Mouse (Mus musculus) embryonic facial prominence, embryonic 15.5 days (tissue): Measurements from ENCODE around the gene Mta2. TPM values are rescaled to one million over a fixed set of nuclear protein-coding genes. Genes with fewer than 3 reads are reported as not detected.

Experiments used
- ATAC-seq: fragments of 200-750 bp; cut with Nextera tagmentation; 2 replicates; pipeline ENCODE4 v1.8.0; 2017; ENCODE audit warnings: low read depth, moderate TSS enrichment; ENCODE audit not compliant: insufficient number of reproducible peaks, low FRiP score, low TSS enrichment
- H3K27ac ChIP-seq: fragments of 300-500 bp; sonication (generic); replicated peaks from 2 replicates; pipeline ENCODE4 v1.5.1; 2015; ENCODE audit warnings: mild to moderate bottlenecking, inconsistent platforms
- H3K27me3 ChIP-seq: fragments of 300-500 bp; sonication (generic); 2 replicates; pipeline ENCODE4 v1.6.1; 2015; ENCODE audit warnings: inconsistent platforms
- H3K36me3 ChIP-seq: fragments of 300-500 bp; sonication (generic); 2 replicates; pipeline ENCODE4 v1.6.1; 2015; ENCODE audit warnings: mild to moderate bottlenecking, inconsistent platforms
- H3K4me1 ChIP-seq: fragments of 300-500 bp; sonication (generic); 2 replicates; pipeline ENCODE4 v1.6.1; 2015; ENCODE audit warnings: inconsistent platforms
- H3K4me2 ChIP-seq: fragments of 300-500 bp; sonication (generic); replicated peaks from 2 replicates; pipeline ENCODE4 v1.6.1; 2015; ENCODE audit warnings: mild to moderate bottlenecking, inconsistent platforms
- H3K4me3 ChIP-seq: fragments of 300-500 bp; sonication (generic); replicated peaks from 2 replicates; pipeline ENCODE4 v1.5.1; 2015; ENCODE audit warnings: mild to moderate bottlenecking, inconsistent platforms
- H3K9ac ChIP-seq: fragments of 300-500 bp; sonication (generic); 2 replicates; pipeline ENCODE4 v1.6.1; 2015; ENCODE audit warnings: inconsistent platforms
- H3K9me3 ChIP-seq: fragments of 300-500 bp; sonication (generic); replicated peaks from 2 replicates; pipeline ENCODE4 v1.6.1; 2016; ENCODE audit warnings: inconsistent platforms
- WGBS: fragments of 180-500 bp; shearing (Covaris S2); methylation state at CpG from one replicate; pipeline ENCODE4 v1.1.7; 2015; 5-methylcytosine and 5-hydroxymethylcytosine counted together
- polyA plus RNA-seq: library from polyadenylated mRNA; unstranded; fragments of >200 nt; fragmentation: Nextera tagmentation; extraction: Ambion mirVana; gene quantifications from 2 replicates; pipeline ENCODE4 v1.2.1, GENCODE M21; 2015

Mta2 gene
- polyA plus RNA-seq, 1 experiment from 2014 or later = 155 TPM

- Histone ChIP-seq H3K9me3 (no peaks in the 10 kb centered on the region), H3K27ac (no peak overlapping the region), H3K27me3 (no peaks in the 10 kb centered on the region), H3K4me1 (no peaks in the 10 kb centered on the region), H3K4me2 (no peak overlapping the region), H3K9ac (no peak overlapping the region), H3K4me3 (no peak overlapping the region), H3K36me3 (peaks cover 100% of the 10 kb centered on the region)
- ATAC-seq = no peak
- 93% methylated on average over 5 of the region's 5 CpGs for WGBS
These were observed 29.9 kb upstream of the Mta2 start for GRCm38 (mm10) chr19:8911810-8912209.

- WGBS = 92% methylated on average over 3 of the region's 3 CpGs
- peaks cover 80% of the 10 kb centered on the region for H3K36me3 ChIP-seq
- H3K4me3 ChIP-seq = no peak overlapping the region
- H3K4me2 ChIP-seq = no peak overlapping the region
- no peak overlapping the region for H3K27ac ChIP-seq
- H3K27me3 ChIP-seq = no peaks in the 10 kb centered on the region
- no peak overlapping the region for H3K9ac ChIP-seq
- no peak for ATAC-seq
- no peaks in the 10 kb centered on the region for H3K9me3 ChIP-seq
- H3K4me1 ChIP-seq = no peaks in the 10 kb centered on the region
These were observed 27.5 kb upstream of the Mta2 start for GRCm38 (mm10) chr19:8914212-8914611.

- H3K4me3 ChIP-seq = no peak overlapping the region
- no peak overlapping the region for H3K9ac ChIP-seq
- 89% methylated on average over 3 of the region's 3 CpGs for WGBS
- H3K36me3 ChIP-seq = peaks cover 34% of the 10 kb centered on the region
- peaks cover 20% of the 10 kb centered on the region for H3K4me1 ChIP-seq
- H3K4me2 ChIP-seq = no peak overlapping the region
- no peak overlapping the region for H3K27ac ChIP-seq
- ATAC-seq = no peak
- H3K9me3 ChIP-seq = no peaks in the 10 kb centered on the region
- no peaks in the 10 kb centered on the region for H3K27me3 ChIP-seq
These were observed 22.7 kb upstream of the Mta2 start for GRCm38 (mm10) chr19:8919000-8919399.

GRCm38 (mm10) chr19:8919684-8920072, 22.0 kb upstream of the Mta2 start:
- Histone ChIP-seq H3K4me3 (peak overlapping the region; percentile 82), H3K9ac (peak overlapping the region; percentile 76), H3K27ac (peak overlapping the region; percentile 94), H3K36me3 (peaks cover 28% of the 10 kb centered on the region), H3K4me1 (peaks cover 20% of the 10 kb centered on the region), H3K4me2 (peak overlapping the region; percentile 75), H3K27me3 (no peaks in the 10 kb centered on the region), H3K9me3 (no peaks in the 10 kb centered on the region)
- ATAC-seq = no peak
- 66% methylated on average over 6 of the region's 6 CpGs for WGBS

GRCm38 (mm10) chr19:8920073-8920736, 21.5 kb upstream of the Mta2 start, which contains the start of gene B3gat3:
B3gat3 (plus strand) TSS chr19:8920374.
- Histone ChIP-seq H3K36me3 (peaks cover 22% of the 10 kb centered on the region), H3K9ac (peak within 1 kb of the TSS; percentile 76), H3K4me3 (peak within 1 kb of the TSS; percentile 82), H3K9me3 (no peaks in the 10 kb centered on the region), H3K27me3 (no peaks in the 10 kb centered on the region), H3K4me1 (peaks cover 20% of the 10 kb centered on the region), H3K27ac (peak within 1 kb of the TSS; percentile 94), H3K4me2 (peak within 1 kb of the TSS; percentile 75)
- WGBS = 1% methylated on average over 49 of the region's 50 CpGs
- ATAC-seq = peak; percentile 97

- peak overlapping the region; percentile 82 for H3K4me3 ChIP-seq
- peaks cover 20% of the 10 kb centered on the region for H3K4me1 ChIP-seq
- no peaks in the 10 kb centered on the region for H3K27me3 ChIP-seq
- no peak for ATAC-seq
- H3K27ac ChIP-seq = peak overlapping the region; percentile 94
- H3K9me3 ChIP-seq = no peaks in the 10 kb centered on the region
- peaks cover 22% of the 10 kb centered on the region for H3K36me3 ChIP-seq
- peak overlapping the region; percentile 75 for H3K4me2 ChIP-seq
- whole genome bisulfite sequencing = under 1% methylated on average over 6 of the region's 6 CpGs
- peak overlapping the region; percentile 76 for H3K9ac ChIP-seq
These were observed 20.8 kb upstream of the Mta2 start for GRCm38 (mm10) chr19:8920836-8921291.

GRCm38 (mm10) chr19:8921741-8922140, 19.9 kb upstream of the Mta2 start:
- peak overlapping the region; percentile 82 for H3K4me3 ChIP-seq
- H3K36me3 ChIP-seq = peaks cover 21% of the 10 kb centered on the region; the same call in 1 of the 2 replicates
- 49% methylated on average over 9 of the region's 9 CpGs for WGBS
- H3K9ac ChIP-seq = no peak overlapping the region
- peak overlapping the region; percentile 75 for H3K4me2 ChIP-seq
- H3K27me3 ChIP-seq = no peaks in the 10 kb centered on the region
- H3K4me1 ChIP-seq = peaks cover 20% of the 10 kb centered on the region
- no peak for ATAC-seq
- no peak overlapping the region for H3K27ac ChIP-seq
- H3K9me3 ChIP-seq = no peaks in the 10 kb centered on the region

- Histone ChIP-seq H3K9me3 (no peaks in the 10 kb centered on the region), H3K9ac (no peak overlapping the region), H3K4me2 (no peak overlapping the region), H3K4me3 (no peak overlapping the region), H3K27me3 (no peaks in the 10 kb centered on the region), H3K4me1 (peaks cover 23% of the 10 kb centered on the region), H3K36me3 (peaks cover 31% of the 10 kb centered on the region; the same call in 1 of the 2 replicates), H3K27ac (0 out of 2 replicates have a peak overlapping the region, but pooled peaks have one; percentile 48)
- WGBS = 73% methylated on average over 2 of the region's 2 CpGs
- no peak for ATAC-seq
These were observed 14.9 kb upstream of the Mta2 start for GRCm38 (mm10) chr19:8926766-8927165.

- H3K27ac ChIP-seq = no peak overlapping the region
- no peak overlapping the region for H3K4me3 ChIP-seq
- 84% methylated on average over 12 of the region's 12 CpGs for WGBS
- ATAC-seq = no peak
- H3K4me1 ChIP-seq = peaks cover 18% of the 10 kb centered on the region
- H3K9me3 ChIP-seq = no peaks in the 10 kb centered on the region
- no peak overlapping the region for H3K9ac ChIP-seq
- no peaks in the 10 kb centered on the region for H3K27me3 ChIP-seq
- peaks cover 36% of the 10 kb centered on the region for H3K36me3 ChIP-seq
- no peak overlapping the region for H3K4me2 ChIP-seq
These were observed 13.7 kb upstream of the Mta2 start for GRCm38 (mm10) chr19:8927891-8928525.

- H3K4me2 ChIP-seq = peak overlapping the region; percentile 73
- no peaks in the 10 kb centered on the region for H3K9me3 ChIP-seq
- H3K4me3 ChIP-seq = peak overlapping the region; percentile 84
- peaks cover 18% of the 10 kb centered on the region for H3K4me1 ChIP-seq
- peak overlapping the region; percentile 83 for H3K27ac ChIP-seq
- peak overlapping the region; percentile 68 for H3K9ac ChIP-seq
- WGBS = 17% methylated on average over 16 of the region's 16 CpGs
- H3K36me3 ChIP-seq = peaks cover 42% of the 10 kb centered on the region
- H3K27me3 ChIP-seq = no peaks in the 10 kb centered on the region
- ATAC-seq = peak; percentile 16; the same call in 1 of the 2 replicates
These were observed 12.9 kb upstream of the Mta2 start for GRCm38 (mm10) chr19:8928689-8929223.
